Mouse (Mus musculus) CH12.LX (cell line): ENCODE measurements around the gene Camk2n1. TPM values are rescaled to one million over a fixed set of nuclear protein-coding genes. Genes with fewer than 3 reads are reported as not detected.

Experiments
- DNase-seq: peaks from one replicate; pipeline ENCODE4 v3.0.0-alpha.2; 2013; ENCODE audit errors: extremely low read depth
- H3K27ac ChIP-seq: 2 replicates; pipeline ENCODE4 v1.5.1; 2012; ENCODE audit warnings: low read depth, mild to moderate bottlenecking, control low read depth, moderate library complexity; ENCODE audit not compliant: insufficient read depth
- H3K27me3 ChIP-seq: replicated peaks from 2 replicates; pipeline ENCODE3; 2012; ENCODE audit warnings: inconsistent platforms
- H3K36me3 ChIP-seq, 2 experiments: replicated peaks in 1 of 2; 2 replicates each; pipeline versions ENCODE3 to v1.6.1; 2012; ENCODE audit warnings: inconsistent platforms in 1 of 2, low read length in 1 of 2, mild to moderate bottlenecking in 1 of 2, mixed read lengths in 1 of 2, moderate library complexity in 1 of 2; ENCODE audit not compliant: control insufficient read depth in 1 of 2, insufficient read depth in 1 of 2
- H3K4me1 ChIP-seq, 2 experiments: 2 replicates each; pipeline ENCODE4 v1.6.1; 2012; ENCODE audit warnings: inconsistent platforms in 1 of 2, moderate library complexity in 1 of 2; ENCODE audit not compliant: insufficient read depth in 2 of 2, control insufficient read depth in 1 of 2
- H3K4me2 ChIP-seq: 2 replicates; pipeline ENCODE4 v1.6.1; 2012; ENCODE audit warnings: low read depth, mild to moderate bottlenecking, control low read depth; ENCODE audit not compliant: poor library complexity, insufficient read depth, severe bottlenecking
- H3K4me3 ChIP-seq, 3 experiments: fragments of 150-350 bp in 1 of 3; sonication (generic) in 1 of 3; replicated peaks in 1 of 3; 2 replicates each; pipeline versions ENCODE3 to v1.5.1; 2011 to 2012; ENCODE audit warnings: low read depth in 2 of 3, low read length in 2 of 3, mild to moderate bottlenecking in 2 of 3, moderate library complexity in 2 of 3, control low read depth in 1 of 3, improper control_type of control experiment in 1 of 3, inconsistent platforms in 1 of 3, mixed read lengths in 1 of 3; ENCODE audit not compliant: poor library complexity in 1 of 3
- H3K79me2 ChIP-seq: replicated peaks from 2 replicates; pipeline ENCODE4 v1.6.1; 2012; ENCODE audit warnings: mild to moderate bottlenecking, moderate library complexity; ENCODE audit not compliant: control insufficient read depth, poor library complexity, insufficient read depth, severe bottlenecking; ENCODE audit errors: extremely low read depth
- H3K9ac ChIP-seq: 2 replicates; pipeline ENCODE4 v1.6.1; 2012; ENCODE audit warnings: low read depth, mild to moderate bottlenecking, control low read depth, moderate library complexity; ENCODE audit not compliant: insufficient read depth
- H3K9me3 ChIP-seq: replicated peaks from 2 replicates; pipeline ENCODE3; 2012; ENCODE audit warnings: low read length, inconsistent platforms, mixed read lengths
- BHLHE40 ChIP-seq: IDR thresholded peaks from 2 replicates; pipeline ENCODE4 v1.6.1; 2011; ENCODE audit warnings: mild to moderate bottlenecking, low read depth, low read length, improper control_type of control experiment
- CHD2 ChIP-seq: IDR thresholded peaks from 2 replicates; pipeline ENCODE4 v1.6.1; 2011; ENCODE audit warnings: low read length, improper control_type of control experiment
- E2F4 ChIP-seq: IDR thresholded peaks from 2 replicates; pipeline ENCODE4 v1.6.1; 2011; ENCODE audit warnings: low read depth, low read length, improper control_type of control experiment; ENCODE audit not compliant: insufficient replicate concordance
- EP300 ChIP-seq: IDR thresholded peaks from 2 replicates; pipeline ENCODE4 v1.6.1; 2011; ENCODE audit warnings: low read length, improper control_type of control experiment
- ETS1 ChIP-seq: conservative IDR thresholded peaks from 2 replicates; pipeline ENCODE4 v1.6.1; 2012; ENCODE audit warnings: low read depth, mild to moderate bottlenecking, inconsistent platforms, low read length, improper control_type of control experiment, moderate library complexity
- HCFC1 ChIP-seq: IDR thresholded peaks from 2 replicates; pipeline ENCODE4 v1.6.1; 2012; ENCODE audit warnings: low read depth, mild to moderate bottlenecking, inconsistent platforms, low read length, improper control_type of control experiment
- IRF4 ChIP-seq: IDR thresholded peaks from 2 replicates; pipeline ENCODE4 v1.6.1; 2014; ENCODE audit warnings: low read depth, mild to moderate bottlenecking, inconsistent platforms, low read length, improper control_type of control experiment
- MAX ChIP-seq: IDR thresholded peaks from 2 replicates; pipeline ENCODE4 v1.6.1; 2011; ENCODE audit warnings: low read length, improper control_type of control experiment
- MEF2A ChIP-seq: IDR thresholded peaks from 2 replicates; pipeline ENCODE4 v1.6.1; 2014; ENCODE audit warnings: low read depth, mild to moderate bottlenecking, inconsistent platforms, low read length, improper control_type of control experiment, borderline replicate concordance
- MXI1 ChIP-seq: IDR thresholded peaks from 2 replicates; pipeline ENCODE4 v1.6.1; 2011; ENCODE audit warnings: mild to moderate bottlenecking, low read depth, low read length, improper control_type of control experiment
- NELFE ChIP-seq: IDR thresholded peaks from 2 replicates; pipeline ENCODE4 v1.6.1; 2011; ENCODE audit warnings: low read depth, low read length, improper control_type of control experiment
- POLR2A ChIP-seq: IDR thresholded peaks from 2 replicates; pipeline ENCODE4 v1.6.1; 2011; ENCODE audit warnings: low read depth, mild to moderate bottlenecking, improper control_type of control experiment, low read length
- RAD21 ChIP-seq: IDR thresholded peaks from 2 replicates; pipeline ENCODE4 v1.6.1; 2011; ENCODE audit warnings: low read depth, mild to moderate bottlenecking, low read length, improper control_type of control experiment, moderate library complexity
- USF1 ChIP-seq: IDR thresholded peaks from 2 replicates; pipeline ENCODE4 v1.6.1; 2014; ENCODE audit warnings: low read depth, mild to moderate bottlenecking, inconsistent platforms, low read length, improper control_type of control experiment
- USF2 ChIP-seq: conservative IDR thresholded peaks from 2 replicates; pipeline ENCODE4 v1.6.1; 2011; ENCODE audit warnings: low read depth, low read length, improper control_type of control experiment
- ZKSCAN1 ChIP-seq: IDR thresholded peaks from 2 replicates; pipeline ENCODE4 v1.6.1; 2012; ENCODE audit warnings: low read depth, inconsistent platforms, low read length, improper control_type of control experiment, borderline replicate concordance
- ZMIZ1 ChIP-seq: IDR thresholded peaks from 2 replicates; pipeline ENCODE4 v1.6.1; 2012; ENCODE audit warnings: low read depth, mild to moderate bottlenecking, inconsistent platforms, low read length, improper control_type of control experiment
- dilution Hi-C: fragments of 300-500 bp; cut with MboI; formaldehyde crosslinking; loops from 2 replicates; pipeline ENCODE4 v1.14.3; 2020; ENCODE audit warnings: low sequenced_read_pairs; ENCODE audit not compliant: extremely low pct_unique_long_range_greater_than_20kb, extremely low pct_ligation_motif_present
- in situ Hi-C: fragments of 300-500 bp; cut with MboI; formaldehyde crosslinking; loops from 3 replicates; pipeline ENCODE4 v1.14.3; 2019; ENCODE audit warnings: low sequenced_read_pairs, low pct_ligation_motif_present, low pct_unique_long_range_greater_than_20kb, mixed read lengths
- polyA plus RNA-seq: library from polyadenylated mRNA; unstranded; fragments of >175 nt; gene quantifications from 2 replicates; pipeline ENCODE4 v1.2.1, GENCODE M21; 2012; ENCODE audit warnings: low read depth; ENCODE audit not compliant: insufficient read length
- total RNA-seq, 2 experiments: library from RNA; depleted of rRNA; stranded (reverse); fragments of 300-350 nt in 1 of 2; fragments of >200 nt in 1 of 2; gene quantifications; 2 replicates each; pipeline ENCODE4 v1.2.3; 2012 to 2014

Gene Camk2n1
- total and polyA plus RNA-seq, 3 experiments: 0.13 TPM; not detected in 2

DNA sequence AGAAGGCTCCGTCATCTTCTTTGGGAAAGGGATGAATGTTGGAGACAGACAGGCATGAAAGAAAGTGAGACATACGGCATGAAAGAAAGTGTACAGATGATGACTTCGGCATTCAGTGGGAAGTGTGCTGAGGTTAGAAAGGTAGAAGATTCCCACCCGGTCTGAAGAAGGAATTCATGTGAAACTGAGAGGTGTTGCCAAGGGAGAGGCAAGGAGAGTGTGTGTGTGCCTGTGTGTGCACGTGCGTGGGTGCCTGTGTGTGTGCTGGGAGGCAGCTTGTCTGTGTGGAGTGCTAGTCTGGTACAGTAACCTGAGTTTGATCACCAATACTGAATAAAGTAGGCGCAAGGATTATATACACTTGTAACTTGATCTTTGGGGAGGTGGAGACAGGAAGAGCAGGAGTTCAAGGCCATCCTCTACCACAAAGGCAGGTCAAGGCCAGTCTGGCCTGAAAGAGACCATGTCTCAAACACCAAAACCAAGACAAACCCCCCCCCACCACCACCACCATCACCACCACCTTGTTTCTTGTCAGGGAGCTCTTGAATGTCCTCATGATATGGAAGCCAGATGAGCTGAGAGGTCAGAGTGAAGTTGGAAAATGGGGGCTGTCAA, 42.5 kb upstream of the Camk2n1 start:
- Histone ChIP-seq H3K9me3 (peaks cover 10% of the 10 kb centered on the region), H3K36me3 (no peaks in the 10 kb centered on the region), H3K4me3 (no peak overlapping the region), H3K4me2 (no peak overlapping the region), H3K79me2 (no peaks in the 10 kb centered on the region), H3K4me1 (peaks cover 7 to 8% of the 10 kb centered on the region in 2 experiments), H3K27me3 (peaks cover 86% of the 10 kb centered on the region), H3K27ac (no peak overlapping the region), H3K9ac (no peak overlapping the region)
- in situ Hi-C loops (loop anchor here (25.0 kb wide), 1 partner anchor 449 kb away; no protein-coding TSS in a partner anchor), dilution Hi-C loops (no loop called here)
- DNase-seq: no peak
- TF ChIP-seq MAX (no peak), IRF4 (no peak), POLR2A (no peak), BHLHE40 (no peak), ETS1 (no peak), E2F4 (no peak), USF1 (no peak), NELFE (no peak), MEF2A (no peak), MXI1 (no peak), ZMIZ1 (no peak), CHD2 (no peak), ZKSCAN1 (no peak), EP300 (no peak), RAD21 (no peak), USF2 (no peak)

DNA sequence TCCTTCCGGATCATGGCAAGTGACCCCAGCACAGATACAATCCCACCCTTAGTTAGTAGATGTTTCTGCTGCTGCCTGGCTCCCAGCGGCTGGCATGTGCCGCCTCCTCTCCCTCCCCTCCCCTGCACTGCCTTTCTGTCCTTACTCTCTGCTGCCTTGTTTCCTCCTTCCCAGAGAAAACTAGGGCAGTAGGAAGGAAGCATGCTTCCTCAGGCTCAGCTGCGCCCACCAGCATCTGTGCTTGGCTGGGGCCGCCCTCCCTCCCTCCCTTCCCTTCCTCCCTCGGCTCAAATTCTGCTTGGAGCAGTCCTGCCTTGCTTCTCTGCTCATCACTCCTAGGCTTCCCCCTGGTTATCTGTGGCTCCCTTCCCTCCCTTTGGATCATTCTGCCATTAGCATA, 39.4 kb upstream of the Camk2n1 start:
- dilution Hi-C loops: no loop called here
- in situ Hi-C loops: loop anchor here (25.0 kb wide), 1 partner anchor 452 kb away; no protein-coding TSS in a partner anchor
- H3K9me3 ChIP-seq: peaks cover 9% of the 10 kb centered on the region
- H3K27me3 ChIP-seq: peaks cover 89% of the 10 kb centered on the region
- DNase-seq: no peak
- no peaks in the 10 kb centered on the region for H3K79me2 ChIP-seq
- H3K36me3 ChIP-seq: no peaks in the 10 kb centered on the region
- H3K4me2 ChIP-seq: no peak overlapping the region
- no peak overlapping the region for H3K27ac ChIP-seq
- no peaks in the 10 kb centered on the region for H3K4me1 ChIP-seq
- H3K4me3 ChIP-seq: no peak overlapping the region
- no peak for TF ChIP-seq HCFC1
- H3K9ac ChIP-seq: no peak overlapping the region
